Mouse (Mus musculus) R1 (cell line): ENCODE measurements around the gene Stim2.
A peak's percentile ranks its signal among the peaks of the same experiment; 100 is the strongest.

Experiments
- DNase-seq: peaks from one replicate; pipeline ENCODE4 v3.0.0-alpha.2; 2018; ENCODE audit warnings: low read depth, low spot score

Gene Stim2

GRCm38 (mm10) chr5:53998146-53998742 is at the start of gene Stim2:
Gene Stim2, plus strand, starts transcription at chr5:53998499.
- peak; percentile 92 for DNase-seq

- peak; percentile 74 for DNase-seq
Observed at GRCm38 (mm10) chr5:53948606-53949266, 49.6 kb upstream of the Stim2 start.

- DNase-seq, result peak; percentile 50
Observed at GRCm38 (mm10) chr5:53950189-53950588, 48.1 kb upstream of the Stim2 start.

- no peak for DNase-seq
Observed at GRCm38 (mm10) chr5:53953216-53953615, 45.1 kb upstream of the Stim2 start.

GRCm38 (mm10) chr5:53953797-53954196 is 44.5 kb upstream of the Stim2 start:
- no peak for DNase-seq

DNA sequence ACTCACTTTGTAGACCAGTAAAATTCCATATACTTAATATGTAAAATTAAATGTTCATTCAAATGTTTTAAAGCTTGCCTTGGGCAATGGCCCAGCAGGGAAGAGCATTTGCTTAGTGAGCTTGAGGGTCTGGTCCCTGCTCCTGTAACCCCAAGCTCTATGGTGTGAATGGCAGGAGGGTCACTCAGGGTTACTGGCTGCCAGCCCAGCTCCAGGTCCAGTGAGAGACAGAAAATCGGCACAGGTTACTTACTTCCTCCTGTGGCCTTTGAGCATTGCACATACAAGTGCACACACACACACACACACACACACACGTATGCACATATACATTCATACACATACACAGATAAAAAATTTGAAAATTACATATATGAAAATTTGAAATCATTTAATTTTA is 42.3 kb upstream of the Stim2 start:
- DNase-seq, result no peak

DNA sequence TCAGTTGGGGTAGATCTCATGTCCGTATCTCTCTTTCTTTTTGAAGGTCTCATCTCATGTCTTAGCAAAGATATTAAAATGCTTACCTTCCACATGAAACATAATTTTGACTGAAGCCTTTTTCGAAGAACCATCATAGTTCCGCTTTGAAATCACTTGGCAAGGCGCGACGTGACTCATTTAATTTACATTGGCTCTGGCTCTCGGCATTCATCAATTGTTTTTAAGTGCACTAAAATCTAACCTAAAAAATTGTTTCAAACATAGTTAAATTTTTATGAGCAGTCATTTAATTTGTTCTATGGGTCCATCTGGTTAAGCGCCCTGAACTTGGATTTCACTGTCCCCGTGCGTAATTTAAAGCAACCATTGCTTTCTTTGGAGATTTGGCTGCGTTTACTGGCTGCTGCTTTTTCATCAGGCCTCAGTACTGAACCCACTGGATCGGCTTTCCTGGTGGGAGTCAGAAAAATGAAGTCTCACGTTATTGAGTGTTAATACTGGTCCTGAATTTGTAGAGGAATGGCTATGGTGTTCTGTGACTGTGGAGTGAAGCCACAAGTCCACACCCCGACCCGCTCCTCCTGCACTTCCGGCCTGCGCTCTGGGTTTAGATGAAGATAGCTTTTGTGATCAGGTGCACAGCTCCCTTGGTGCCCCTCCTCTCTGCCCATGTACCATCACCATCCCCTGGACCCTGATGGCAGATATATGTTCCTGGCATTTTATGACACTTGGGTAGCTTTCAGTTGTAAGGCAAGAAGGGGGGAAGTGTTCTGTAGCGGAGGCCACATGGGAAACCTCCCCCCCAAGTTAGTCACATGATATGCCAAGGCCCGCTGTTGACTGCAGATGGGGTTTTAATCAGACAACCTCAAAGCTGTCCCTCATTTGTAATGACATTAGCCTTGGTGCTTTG is 41.6 kb upstream of the Stim2 start:
- no peak for DNase-seq

DNA sequence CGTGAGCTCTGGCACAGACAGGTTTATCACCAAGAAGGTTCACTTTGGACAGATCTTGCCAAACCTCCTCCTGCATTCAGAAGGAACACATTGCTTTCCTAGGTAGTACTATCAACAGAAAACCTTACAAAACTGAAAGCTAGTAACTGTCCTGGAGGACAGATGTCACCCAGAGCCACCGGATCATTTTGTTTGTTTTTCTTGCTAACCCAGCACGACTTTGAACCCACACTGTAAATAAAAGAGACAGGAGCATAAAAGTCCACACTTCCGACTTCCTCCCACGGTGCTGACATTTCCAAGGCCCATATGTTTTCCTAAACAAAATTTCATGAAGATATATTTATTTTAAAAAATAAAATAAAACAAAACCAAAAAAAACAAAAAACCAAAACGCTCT is 41.0 kb upstream of the Stim2 start:
- no peak for DNase-seq

GRCm38 (mm10) chr5:53961229-53961628 is 37.1 kb upstream of the Stim2 start:
- DNase-seq, result no peak

GRCm38 (mm10) chr5:53961830-53962515 is 36.3 kb upstream of the Stim2 start:
- DNase-seq, result no peak

DNA sequence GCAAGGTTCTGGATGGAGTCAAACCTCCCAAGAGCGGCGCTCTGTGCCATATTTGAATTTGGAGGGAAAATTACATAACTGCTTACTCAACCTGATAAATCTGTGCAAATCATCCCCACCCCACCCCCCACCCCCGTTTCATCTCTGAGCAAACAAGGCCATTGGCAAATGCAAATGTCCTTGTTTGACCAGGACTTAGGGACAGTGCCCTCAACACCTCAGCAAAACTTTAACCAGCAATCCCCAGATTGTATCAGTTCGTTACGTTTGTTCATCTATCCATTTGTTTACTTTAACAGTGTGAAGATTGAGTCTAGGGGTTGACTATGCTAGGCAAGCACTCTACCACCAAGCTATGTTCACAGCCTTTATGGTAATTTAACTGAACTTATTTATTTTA is 32.6 kb upstream of the Stim2 start:
- no peak for DNase-seq

DNA sequence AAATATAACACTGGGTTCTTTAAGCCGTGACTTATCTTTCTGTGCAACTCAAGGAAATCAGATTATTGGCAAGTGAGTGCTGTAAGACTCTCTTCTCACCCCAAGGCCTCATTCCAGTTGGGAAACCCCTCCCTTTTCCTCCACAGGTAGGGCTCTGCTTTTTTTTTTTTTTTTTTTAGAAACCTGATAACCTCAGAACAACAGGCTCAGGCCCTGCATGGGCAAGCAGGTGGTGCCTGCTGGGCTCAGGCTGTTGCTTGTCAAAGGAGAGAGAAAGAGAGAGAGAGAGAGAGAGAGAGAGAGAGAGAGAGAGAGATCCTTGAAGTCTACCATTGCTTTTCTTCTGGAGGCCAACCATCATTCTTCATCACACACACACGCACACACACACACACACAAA is 30.7 kb upstream of the Stim2 start:
- DNase-seq, result no peak

GRCm38 (mm10) chr5:53970178-53970577 is 28.1 kb upstream of the Stim2 start:
- DNase-seq, result no peak

DNA sequence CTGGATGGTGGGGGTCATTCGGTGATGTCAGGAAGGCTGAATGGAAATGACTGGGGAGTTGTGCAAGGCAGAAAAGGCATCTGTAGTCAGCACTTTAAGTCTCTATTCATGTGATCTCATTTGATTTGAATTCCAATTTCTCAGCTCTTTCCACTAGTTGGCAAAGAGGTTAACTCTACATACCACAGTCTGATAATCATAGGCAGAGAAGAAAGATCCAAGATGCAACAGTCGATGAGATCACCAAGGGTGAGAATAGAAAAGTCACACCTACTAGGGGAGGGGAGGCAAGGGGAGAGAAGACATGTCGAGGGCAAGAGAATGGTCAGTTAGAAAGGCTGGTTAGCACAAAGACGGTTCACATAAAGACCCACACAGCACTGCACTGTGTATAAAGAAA is 27.1 kb upstream of the Stim2 start:
- no peak for DNase-seq

- DNase-seq, result no peak
Observed at GRCm38 (mm10) chr5:53972905-53973304, 25.4 kb upstream of the Stim2 start.

DNA sequence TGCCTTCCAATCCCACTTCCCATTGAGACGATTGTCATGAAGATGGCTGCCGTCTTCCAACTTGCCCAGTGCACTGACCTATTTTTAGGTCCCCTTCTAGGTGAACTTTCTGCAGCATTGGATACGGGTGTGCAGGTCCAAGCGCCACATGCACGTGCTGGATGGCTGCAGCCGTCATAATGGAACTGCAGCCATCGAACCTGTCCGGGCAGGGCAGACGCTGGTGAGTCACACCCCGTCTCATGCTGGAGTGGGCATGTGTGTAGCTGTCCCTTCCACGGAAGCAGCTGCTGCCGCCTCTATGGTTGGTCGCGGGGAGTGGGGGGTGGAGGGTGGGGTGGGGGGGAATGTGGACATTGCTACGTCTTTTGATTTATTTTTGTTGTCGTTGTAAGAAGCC is 21.8 kb upstream of the Stim2 start:
- no peak for DNase-seq

DNA sequence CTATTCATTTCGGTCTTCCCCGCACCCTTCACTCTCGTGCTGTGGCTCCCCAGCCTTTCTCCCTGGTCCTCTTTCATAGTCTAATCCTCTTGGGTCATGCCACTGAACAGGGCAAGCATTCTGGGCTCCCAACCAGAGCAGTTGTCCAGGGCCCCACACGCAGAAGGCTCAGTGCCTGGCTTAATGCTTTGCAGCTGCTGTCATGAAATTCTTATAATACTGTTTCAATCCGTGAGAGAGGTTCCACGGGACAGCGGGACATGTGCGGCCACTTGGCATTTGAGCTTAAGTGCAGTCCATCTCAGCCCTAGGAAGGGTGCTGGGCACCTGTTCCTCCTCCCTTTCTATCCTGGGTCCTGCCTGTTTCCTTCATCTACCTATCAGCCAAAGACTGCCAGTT is 21.2 kb upstream of the Stim2 start:
- no peak for DNase-seq

DNA sequence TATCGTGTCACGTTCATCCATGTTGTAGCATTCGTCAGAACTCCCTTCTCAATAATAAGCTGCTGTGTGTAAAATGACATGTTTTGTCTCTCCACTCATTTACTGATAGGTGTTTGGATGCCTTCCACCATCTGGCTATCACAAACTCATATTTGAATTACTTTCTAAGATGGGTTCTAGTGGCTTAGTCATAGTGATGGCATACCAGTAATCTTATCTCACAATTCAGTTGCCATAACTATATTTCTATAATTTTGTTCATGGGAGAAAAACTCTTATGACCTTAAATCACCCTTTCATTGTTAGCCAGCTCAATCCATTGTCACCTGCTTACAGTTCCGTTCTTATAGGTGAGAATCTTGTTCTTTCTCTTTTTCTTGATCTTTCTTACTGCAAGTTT is 14.9 kb upstream of the Stim2 start:
- DNase-seq, result no peak

DNA sequence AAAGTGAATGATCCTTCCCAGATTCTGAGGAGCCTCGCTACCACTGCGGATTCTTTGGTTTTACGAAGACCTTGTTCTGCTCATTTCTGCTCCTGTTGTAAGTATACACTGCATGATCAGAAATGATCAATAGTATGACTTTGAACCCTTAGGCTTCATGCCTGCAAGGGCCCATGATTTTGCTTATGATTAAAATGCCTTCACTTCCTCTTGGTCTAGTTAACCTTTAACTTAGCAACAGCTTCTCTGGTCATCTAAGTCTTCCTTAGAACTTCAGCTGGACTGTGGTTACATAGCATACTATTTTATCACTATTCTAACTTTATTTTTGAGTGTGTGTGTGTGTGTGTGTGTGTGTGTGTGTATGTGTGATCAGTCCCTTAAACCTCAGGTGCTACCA is 12.7 kb upstream of the Stim2 start:
- DNase-seq, result no peak

- no peak for DNase-seq
Observed at GRCm38 (mm10) chr5:53987496-53987895, 10.8 kb upstream of the Stim2 start.

GRCm38 (mm10) chr5:53988053-53988452 is 10.2 kb upstream of the Stim2 start:
- DNase-seq, result no peak

GRCm38 (mm10) chr5:53992616-53993015 is 5.7 kb upstream of the Stim2 start:
- no peak for DNase-seq
